Mouse (Mus musculus) MEL (cell line): Measurements from ENCODE around the gene Atrn. TPM values are rescaled to one million over a fixed set of nuclear protein-coding genes. Genes with fewer than 3 reads are reported as not detected.

Experiments
- DNase-seq: peaks from one replicate; pipeline ENCODE4 v3.0.0; 2011; ENCODE audit warnings: low read depth, low spot score
- H3K27ac ChIP-seq: 2 replicates; pipeline ENCODE4 v1.5.1; 2012; ENCODE audit warnings: low read depth, mild to moderate bottlenecking, control low read depth, low read length, moderate library complexity; ENCODE audit not compliant: control insufficient read depth
- H3K27me3 ChIP-seq, 2 experiments: fragments of 150-350 bp in 1 of 2; sonication (generic) in 1 of 2; 2 replicates each; pipeline ENCODE4 v1.6.1; 2012; ENCODE audit warnings: low read length in 2 of 2, mild to moderate bottlenecking in 2 of 2, improper control_type of control experiment in 1 of 2, moderate library complexity in 1 of 2; ENCODE audit not compliant: insufficient read depth in 2 of 2, control insufficient read depth in 1 of 2
- H3K36me3 ChIP-seq, 2 experiments: 2 replicates each; pipeline ENCODE4 v1.6.1; 2012 to 2014; ENCODE audit warnings: low read length in 2 of 2, improper control_type of control experiment in 1 of 2, inconsistent platforms in 1 of 2, mild to moderate bottlenecking in 1 of 2; ENCODE audit not compliant: insufficient read depth in 2 of 2, control insufficient read depth in 1 of 2
- H3K4me1 ChIP-seq, 2 experiments: fragments of 150-350 bp in 1 of 2; sonication (generic) in 1 of 2; 2 replicates each; pipeline ENCODE4 v1.6.1; 2012; ENCODE audit warnings: low read length in 2 of 2, improper control_type of control experiment in 1 of 2, mild to moderate bottlenecking in 1 of 2; ENCODE audit not compliant: insufficient read depth in 2 of 2, control insufficient read depth in 1 of 2
- H3K4me3 ChIP-seq, 2 experiments: fragments of 150-350 bp in 1 of 2; sonication (generic) in 1 of 2; 2 replicates each; pipeline ENCODE4 v1.5.1; 2012; ENCODE audit warnings: low read depth in 2 of 2, low read length in 2 of 2, mild to moderate bottlenecking in 2 of 2, moderate library complexity in 2 of 2, control low read depth in 1 of 2, improper control_type of control experiment in 1 of 2; ENCODE audit not compliant: control insufficient read depth in 1 of 2, insufficient read depth in 1 of 2
- H3K79me2 ChIP-seq: 2 replicates; pipeline ENCODE4 v1.6.1; 2012; ENCODE audit warnings: mild to moderate bottlenecking, low read length, moderate library complexity; ENCODE audit not compliant: control insufficient read depth, poor library complexity, insufficient read depth
- H3K9ac ChIP-seq: 2 replicates; pipeline ENCODE4 v1.6.1; 2012; ENCODE audit warnings: low read depth, mild to moderate bottlenecking, control low read depth, low read length, moderate library complexity; ENCODE audit not compliant: control insufficient read depth, poor library complexity, severe bottlenecking
- H3K9me3 ChIP-seq: fragments of 150-350 bp; sonication (generic); replicated peaks from 2 replicates; pipeline ENCODE4 v1.6.1; 2012; ENCODE audit warnings: mild to moderate bottlenecking, low read length, improper control_type of control experiment, moderate library complexity; ENCODE audit not compliant: insufficient read depth
- BHLHE40 ChIP-seq: IDR thresholded peaks from 2 replicates; pipeline ENCODE4 v1.6.1; 2012; ENCODE audit warnings: low read depth, mild to moderate bottlenecking, inconsistent platforms, low read length, improper control_type of control experiment, borderline replicate concordance
- CHD1 ChIP-seq: IDR thresholded peaks from 2 replicates; pipeline ENCODE4 v1.6.1; 2012; ENCODE audit warnings: low read depth, mild to moderate bottlenecking, inconsistent platforms, low read length, improper control_type of control experiment
- CHD2 ChIP-seq: IDR thresholded peaks from 2 replicates; pipeline ENCODE4 v1.6.1; 2011; ENCODE audit warnings: low read length, improper control_type of control experiment
- CTCF ChIP-seq, 3 experiments: IDR thresholded peaks in 2 of 3; conservative IDR thresholded peaks in 1 of 3; 2 replicates each; pipeline ENCODE4 v1.5.1; 2011 to 2012; ENCODE audit warnings: low read length in 3 of 3, low read depth in 2 of 3, mild to moderate bottlenecking in 2 of 3, improper control_type of control experiment in 1 of 3, inconsistent platforms in 1 of 3, mixed read lengths in 1 of 3, moderate library complexity in 1 of 3; ENCODE audit not compliant: control insufficient read depth in 1 of 3, insufficient read depth in 1 of 3, poor library complexity in 1 of 3, severe bottlenecking in 1 of 3
- E2F4 ChIP-seq: IDR thresholded peaks from 2 replicates; pipeline ENCODE4 v1.6.1; 2011; ENCODE audit warnings: low read depth, low read length, improper control_type of control experiment, borderline replicate concordance
- ELF1 ChIP-seq: IDR thresholded peaks from 2 replicates; pipeline ENCODE4 v1.6.1; 2014; ENCODE audit warnings: low read depth, mild to moderate bottlenecking, inconsistent platforms, low read length, improper control_type of control experiment, moderate library complexity
- EP300 ChIP-seq, 2 experiments: IDR thresholded peaks; 2 replicates each; pipeline ENCODE4 v1.6.1; 2011; ENCODE audit warnings: improper control_type of control experiment in 2 of 2, low read length in 2 of 2, low read depth in 1 of 2, mild to moderate bottlenecking in 1 of 2
- ETS1 ChIP-seq: IDR thresholded peaks from 2 replicates; pipeline ENCODE4 v1.6.1; 2012; ENCODE audit warnings: low read depth, mild to moderate bottlenecking, inconsistent platforms, low read length, improper control_type of control experiment, moderate library complexity
- GABPA ChIP-seq: IDR thresholded peaks from 2 replicates; pipeline ENCODE4 v1.6.1; 2012; ENCODE audit warnings: low read depth, mild to moderate bottlenecking, inconsistent platforms, low read length, improper control_type of control experiment, moderate library complexity
- GATA1 ChIP-seq: IDR thresholded peaks from 2 replicates; pipeline ENCODE4 v1.6.1; 2011; ENCODE audit warnings: low read depth, low read length, improper control_type of control experiment
- HCFC1 ChIP-seq: IDR thresholded peaks from 2 replicates; pipeline ENCODE4 v1.6.1; 2012; ENCODE audit warnings: low read depth, mild to moderate bottlenecking, inconsistent platforms, low read length, improper control_type of control experiment, moderate library complexity
- JUND ChIP-seq: IDR thresholded peaks from 2 replicates; pipeline ENCODE4 v1.6.1; 2011; ENCODE audit warnings: low read depth, mild to moderate bottlenecking, improper control_type of control experiment, low read length
- KAT2A ChIP-seq: conservative IDR thresholded peaks from 2 replicates; pipeline ENCODE4 v1.6.1; 2012; ENCODE audit warnings: low read depth, low read length, improper control_type of control experiment, inconsistent platforms
- MAFK ChIP-seq: IDR thresholded peaks from 2 replicates; pipeline ENCODE4 v1.6.1; 2011; ENCODE audit warnings: low read depth, mild to moderate bottlenecking, low read length, improper control_type of control experiment, borderline replicate concordance
- MAX ChIP-seq: IDR thresholded peaks from 2 replicates; pipeline ENCODE4 v1.6.1; 2011; ENCODE audit warnings: low read length, improper control_type of control experiment
- MAZ ChIP-seq: IDR thresholded peaks from 2 replicates; pipeline ENCODE4 v1.6.1; 2012; ENCODE audit warnings: low read depth, mild to moderate bottlenecking, inconsistent platforms, low read length, improper control_type of control experiment
- MEF2A ChIP-seq: IDR thresholded peaks from 2 replicates; pipeline ENCODE4 v1.6.1; 2014; ENCODE audit warnings: low read depth, mild to moderate bottlenecking, inconsistent platforms, low read length, improper control_type of control experiment; ENCODE audit not compliant: poor library complexity, insufficient replicate concordance, severe bottlenecking; ENCODE audit errors: extremely low read depth
- MXI1 ChIP-seq: IDR thresholded peaks from 2 replicates; pipeline ENCODE4 v1.6.1; 2011; ENCODE audit warnings: mild to moderate bottlenecking, low read depth, low read length, improper control_type of control experiment
- MYB ChIP-seq: IDR thresholded peaks from 2 replicates; pipeline ENCODE4 v1.6.1; 2011; ENCODE audit warnings: mild to moderate bottlenecking, low read depth, low read length, improper control_type of control experiment
- MYC ChIP-seq: IDR thresholded peaks from 2 replicates; pipeline ENCODE4 v1.6.1; 2011; ENCODE audit warnings: low read depth, mild to moderate bottlenecking, low read length, improper control_type of control experiment, moderate library complexity
- NELFE ChIP-seq: IDR thresholded peaks from 2 replicates; pipeline ENCODE4 v1.6.1; 2011; ENCODE audit warnings: low read depth, low read length, improper control_type of control experiment
- NRF1 ChIP-seq: IDR thresholded peaks from 2 replicates; pipeline ENCODE4 v1.6.1; 2014; ENCODE audit warnings: low read depth, mild to moderate bottlenecking, inconsistent platforms, low read length, improper control_type of control experiment, moderate library complexity; ENCODE audit not compliant: poor library complexity, insufficient read depth, severe bottlenecking
- POLR2A ChIP-seq, 2 experiments: IDR thresholded peaks; 2 replicates each; pipeline ENCODE4 v1.6.1; 2011 to 2012; ENCODE audit warnings: low read length in 2 of 2, mild to moderate bottlenecking in 2 of 2, control low read depth in 1 of 2, improper control_type of control experiment in 1 of 2, low read depth in 1 of 2, moderate library complexity in 1 of 2; ENCODE audit not compliant: control insufficient read depth in 1 of 2, insufficient read depth in 1 of 2, poor library complexity in 1 of 2
- POLR2AphosphoS2 ChIP-seq: IDR thresholded peaks from 2 replicates; pipeline ENCODE4 v1.6.1; 2011; ENCODE audit warnings: low read length, improper control_type of control experiment
- POLR2AphosphoS5 ChIP-seq: IDR thresholded peaks from 2 replicates; pipeline ENCODE4 v1.6.1; 2012; ENCODE audit warnings: low read depth, borderline replicate concordance, mild to moderate bottlenecking, inconsistent platforms, low read length, moderate library complexity, mixed read lengths
- RAD21 ChIP-seq: IDR thresholded peaks from 2 replicates; pipeline ENCODE4 v1.6.1; 2011; ENCODE audit warnings: mild to moderate bottlenecking, low read depth, low read length, improper control_type of control experiment
- RCOR1 ChIP-seq: IDR thresholded peaks from 2 replicates; pipeline ENCODE4 v1.6.1; 2012; ENCODE audit warnings: low read depth, mild to moderate bottlenecking, inconsistent platforms, low read length, improper control_type of control experiment
- SIN3A ChIP-seq: IDR thresholded peaks from 2 replicates; pipeline ENCODE4 v1.6.1; 2012; ENCODE audit warnings: low read length, improper control_type of control experiment, inconsistent platforms
- SMC3 ChIP-seq: IDR thresholded peaks from 2 replicates; pipeline ENCODE4 v1.6.1; 2011; ENCODE audit warnings: low read depth, low read length, improper control_type of control experiment
- TAL1 ChIP-seq: IDR thresholded peaks from 2 replicates; pipeline ENCODE4 v1.6.1; 2012; ENCODE audit warnings: mild to moderate bottlenecking, inconsistent platforms, low read length, moderate library complexity, mixed read lengths
- TBP ChIP-seq: IDR thresholded peaks from 2 replicates; pipeline ENCODE4 v1.8.0; 2011; ENCODE audit warnings: low read depth, low read length, improper control_type of control experiment
- TCF12 ChIP-seq: IDR thresholded peaks from 2 replicates; pipeline ENCODE4 v1.6.1; 2014; ENCODE audit warnings: low read depth, mild to moderate bottlenecking, inconsistent platforms, low read length, improper control_type of control experiment, moderate library complexity
- UBTF ChIP-seq: IDR thresholded peaks from 2 replicates; pipeline ENCODE4 v1.6.1; 2012; ENCODE audit warnings: low read depth, mild to moderate bottlenecking, inconsistent platforms, low read length, improper control_type of control experiment, moderate library complexity, borderline replicate concordance; ENCODE audit not compliant: insufficient read depth
- USF1 ChIP-seq: IDR thresholded peaks from 2 replicates; pipeline ENCODE4 v1.6.1; 2014; ENCODE audit warnings: low read depth, mild to moderate bottlenecking, inconsistent platforms, low read length, improper control_type of control experiment, moderate library complexity
- USF2 ChIP-seq, 2 experiments: IDR thresholded peaks; 2 replicates each; pipeline ENCODE4 v1.6.1; 2011 to 2012; ENCODE audit warnings: improper control_type of control experiment in 2 of 2, low read length in 2 of 2, borderline replicate concordance in 1 of 2, inconsistent platforms in 1 of 2, low read depth in 1 of 2, mild to moderate bottlenecking in 1 of 2; ENCODE audit not compliant: insufficient read depth in 1 of 2
- ZC3H11A ChIP-seq: IDR thresholded peaks from 2 replicates; pipeline ENCODE4 v1.6.1; 2012; ENCODE audit warnings: low read depth, mild to moderate bottlenecking, inconsistent platforms, low read length, improper control_type of control experiment
- ZKSCAN1 ChIP-seq: IDR thresholded peaks from 2 replicates; pipeline ENCODE4 v1.6.1; 2012; ENCODE audit warnings: low read depth, mild to moderate bottlenecking, inconsistent platforms, low read length, improper control_type of control experiment, moderate library complexity
- ZMIZ1 ChIP-seq: IDR thresholded peaks from 2 replicates; pipeline ENCODE4 v1.6.1; 2012; ENCODE audit warnings: low read depth, mild to moderate bottlenecking, inconsistent platforms, low read length, improper control_type of control experiment, moderate library complexity
- ZNF384 ChIP-seq: IDR thresholded peaks from 2 replicates; pipeline ENCODE4 v1.6.1; 2012; ENCODE audit warnings: low read depth, mild to moderate bottlenecking, inconsistent platforms, low read length, improper control_type of control experiment
- polyA plus RNA-seq, 2 experiments: library from polyadenylated mRNA; stranded (reverse) in 1 of 2; unstranded in 1 of 2; fragments of >175 nt in 1 of 2; fragments of >200 nt in 1 of 2; gene quantifications; 2 replicates each; pipeline versions ENCODE4 v1.2.1 to v1.2.4; 2012; ENCODE audit warnings: low replicate concordance in 2 of 2, low read depth in 1 of 2; ENCODE audit not compliant: insufficient read length in 2 of 2, insufficient read depth in 1 of 2, missing spikeins in 1 of 2
- total RNA-seq: library from RNA; depleted of rRNA; stranded (reverse); fragments of 300-350 nt; gene quantifications from 2 replicates; pipeline ENCODE4 v1.2.3, GENCODE M21; 2012

The Atrn gene
- total and polyA plus RNA-seq, 3 experiments = 6.3 to 28.2 (median 9.2) TPM

DNA sequence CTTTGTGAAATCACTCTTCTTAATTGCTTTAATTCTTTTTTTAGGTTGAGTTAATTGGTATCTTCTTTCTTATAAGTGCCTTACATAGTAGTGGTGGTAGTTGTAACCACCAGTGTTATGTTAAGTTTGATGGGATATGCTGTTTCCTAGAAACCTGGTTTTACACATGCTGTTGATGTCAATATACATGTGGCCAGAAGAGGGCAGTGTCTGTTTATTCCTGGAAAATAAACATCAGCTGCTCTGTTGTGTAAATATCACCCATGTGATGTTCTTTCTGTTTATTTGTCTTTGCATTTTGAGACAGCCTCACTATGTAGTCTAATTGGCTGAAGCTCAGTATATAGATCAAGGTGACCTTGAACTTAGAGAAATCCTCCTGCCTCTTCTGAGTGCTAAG, 55.6 kb downstream of the Atrn start:
- DNase-seq = peak; percentile 68

DNA sequence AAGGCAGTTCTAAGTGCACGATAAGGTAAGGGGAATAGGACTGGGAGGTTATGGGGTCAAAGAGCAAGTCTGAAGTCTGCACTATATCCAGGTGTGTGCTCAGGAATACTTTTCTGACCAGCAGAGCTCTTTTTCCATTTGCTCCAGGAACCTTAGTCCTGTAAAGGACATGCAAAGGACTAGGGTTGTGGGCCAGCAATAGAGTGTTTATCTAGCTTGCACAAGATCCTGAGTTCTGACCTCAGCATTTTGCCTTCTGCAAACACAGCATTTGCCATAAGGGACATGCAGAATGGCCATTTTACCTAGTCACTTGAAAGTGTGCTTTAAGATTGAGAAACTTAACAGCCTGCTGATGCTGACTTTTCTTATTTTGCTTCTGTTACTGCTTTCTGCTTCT, 58.7 kb downstream of the Atrn start:
- no peak overlapping the region for H3K4me3 ChIP-seq
- H3K9me3 ChIP-seq = no peaks in the 10 kb centered on the region
- TF ChIP-seq NELFE (no peak), POLR2AphosphoS2 (no peak), MAFK (no peak), GATA1 (no peak), TAL1 (no peak), CHD1 (no peak)
- no peaks in the 10 kb centered on the region for H3K27me3 ChIP-seq
- peaks cover 0 to 7% of the 10 kb centered on the region in 2 experiments; a peak in 2 of 4 replicates for H3K36me3 ChIP-seq
- peaks cover 0 to 2% of the 10 kb centered on the region in 2 experiments; a peak in 2 of 4 replicates for H3K4me1 ChIP-seq
- no peak for DNase-seq
- H3K9ac ChIP-seq = no peak overlapping the region
- no peaks in the 10 kb centered on the region for H3K79me2 ChIP-seq
- no peak overlapping the region for H3K27ac ChIP-seq

More for the DNA sequence above, 55.6 kb downstream of the Atrn start:
- Histone ChIP-seq H3K27ac (no peak overlapping the region), H3K27me3 (no peaks in the 10 kb centered on the region), H3K9ac (no peak overlapping the region), H3K36me3 (no peaks in the 10 kb centered on the region; a peak in 2 of 4 replicates), H3K79me2 (no peaks in the 10 kb centered on the region), H3K4me3 (no peak overlapping the region), H3K9me3 (no peaks in the 10 kb centered on the region), H3K4me1 (no peaks in the 10 kb centered on the region)
- TF ChIP-seq POLR2A (IDR thresholded peaks at IDR 0.05; ENCODE audit: control insufficient read depth in 1 of 2, insufficient read depth in 1 of 2, low read depth in 1 of 2, low read length in 2 of 2, poor library complexity in 1 of 2) (no peak), GATA1 (no peak), MEF2A (no peak), USF2 (IDR thresholded peaks at IDR 0.05; ENCODE audit: borderline replicate concordance in 1 of 2, insufficient read depth in 1 of 2, low read depth in 1 of 2, low read length in 2 of 2) (no peak), UBTF (no peak), MAFK (no peak), HCFC1 (no peak), GABPA (no peak), ZC3H11A (peak; percentile 75), ETS1 (no peak), ZMIZ1 (no peak), TBP (no peak), TAL1 (no peak), RCOR1 (no peak), POLR2AphosphoS2 (no peak), EP300 (IDR thresholded peaks at IDR 0.05; ENCODE audit: low read depth in 1 of 2, low read length in 2 of 2) (no peak), RAD21 (peak; percentile 92), USF1 (no peak), BHLHE40 (no peak), ZNF384 (0 out of 2 replicates have a peak, but pooled peaks have one; percentile 20), CHD1 (no peak), ELF1 (no peak), E2F4 (no peak), JUND (no peak), ZKSCAN1 (no peak), NRF1 (no peak), MXI1 (no peak), NELFE (no peak), KAT2A (no peak), MYB (no peak), CHD2 (no peak), MAZ (no peak), CTCF (IDR thresholded peaks at IDR 0.05 in 2 of 3, conservative IDR thresholded peaks at IDR 0.05 in 1 of 3; ENCODE audit: control insufficient read depth in 1 of 3, insufficient read depth in 1 of 3, low read depth in 2 of 3, low read length in 3 of 3, poor library complexity in 1 of 3, severe bottlenecking in 1 of 3) (peak; percentile 15 to 86 (median 75); a peak in 4 of 6 replicates), SIN3A (peak; percentile 70), MAX (no peak), TCF12 (no peak), SMC3 (peak; percentile 83), POLR2AphosphoS5 (no peak), MYC (no peak; the same call in 1 of the 2 replicates)
